Mouse (Mus musculus): ENCODE measurements around the gene Unc79. TPM values are rescaled to one million over a fixed set of nuclear protein-coding genes. Genes with fewer than 3 reads are reported as not detected.

The Unc79 gene
- polyA plus RNA-seq, 1 experiment: 1.8 TPM

DNA sequence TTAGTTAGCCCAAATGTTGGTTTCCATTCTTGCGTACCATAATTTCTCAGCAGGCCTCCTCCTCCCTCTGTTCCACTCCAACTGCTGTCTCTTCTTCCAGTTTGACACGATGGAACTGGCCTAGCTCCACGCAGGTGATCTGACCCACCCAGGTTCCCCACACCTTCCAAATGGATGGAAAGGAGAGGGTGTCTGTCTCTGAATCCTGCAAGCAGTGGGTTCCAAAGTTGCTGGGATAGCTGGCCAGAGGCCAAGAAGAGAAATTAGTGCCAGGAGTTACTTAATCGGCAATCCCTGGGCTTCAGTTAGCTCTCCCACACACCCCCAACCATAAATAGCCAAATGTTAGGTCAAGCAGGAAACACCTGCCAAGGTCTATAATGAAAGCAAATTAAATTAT, 212.1 kb downstream of the Unc79 start:
- no peak for DNase-seq
- Histone ChIP-seq H3K4me1 (ENCODE audit: control insufficient read depth, insufficient read depth, low read length) (no peaks in the 10 kb centered on the region), H3K4me3 (replicated peaks; ENCODE audit: extremely low read depth, low read depth, low read length) (no peak overlapping the region)
- TF ChIP-seq POLR2A (IDR thresholded peaks at IDR 0.05; ENCODE audit: borderline replicate concordance, extremely low read depth, low read depth, low read length) (no peak), CTCF (IDR thresholded peaks at IDR 0.05; ENCODE audit: insufficient read depth, low read length) (no peak)
- WGBS: 77% methylated on average over 4 of the region's 4 CpGs

DNA sequence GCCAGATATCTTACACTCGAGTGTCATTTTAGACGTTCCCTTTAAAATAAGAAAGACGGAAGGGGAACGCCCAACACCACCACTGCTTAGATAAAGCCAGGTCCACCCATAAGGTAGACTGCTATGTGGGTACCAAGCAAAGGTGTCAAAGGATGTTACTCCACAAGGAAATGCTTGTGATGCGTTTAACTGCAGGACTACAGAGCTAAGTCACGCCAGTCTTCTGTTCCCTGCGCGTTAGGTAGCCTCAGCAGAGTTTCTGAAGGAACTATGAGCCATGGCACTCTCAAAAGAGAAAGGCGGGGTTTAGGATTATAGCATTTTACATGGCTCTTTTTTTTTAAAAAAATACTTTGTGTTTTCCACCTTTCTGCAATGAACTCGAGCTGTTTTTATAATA, 214.9 kb downstream of the Unc79 start:
- TF ChIP-seq CTCF (IDR thresholded peaks at IDR 0.05; ENCODE audit: insufficient read depth, low read length) (no peak), POLR2A (IDR thresholded peaks at IDR 0.05; ENCODE audit: borderline replicate concordance, extremely low read depth, low read depth, low read length) (no peak)
- Histone ChIP-seq H3K4me3 (replicated peaks; ENCODE audit: extremely low read depth, low read depth, low read length) (no peak overlapping the region), H3K4me1 (ENCODE audit: control insufficient read depth, insufficient read depth, low read length) (no peaks in the 10 kb centered on the region)
- no peak for DNase-seq
- 78% methylated on average over 10 of the region's 10 CpGs for WGBS

DNA sequence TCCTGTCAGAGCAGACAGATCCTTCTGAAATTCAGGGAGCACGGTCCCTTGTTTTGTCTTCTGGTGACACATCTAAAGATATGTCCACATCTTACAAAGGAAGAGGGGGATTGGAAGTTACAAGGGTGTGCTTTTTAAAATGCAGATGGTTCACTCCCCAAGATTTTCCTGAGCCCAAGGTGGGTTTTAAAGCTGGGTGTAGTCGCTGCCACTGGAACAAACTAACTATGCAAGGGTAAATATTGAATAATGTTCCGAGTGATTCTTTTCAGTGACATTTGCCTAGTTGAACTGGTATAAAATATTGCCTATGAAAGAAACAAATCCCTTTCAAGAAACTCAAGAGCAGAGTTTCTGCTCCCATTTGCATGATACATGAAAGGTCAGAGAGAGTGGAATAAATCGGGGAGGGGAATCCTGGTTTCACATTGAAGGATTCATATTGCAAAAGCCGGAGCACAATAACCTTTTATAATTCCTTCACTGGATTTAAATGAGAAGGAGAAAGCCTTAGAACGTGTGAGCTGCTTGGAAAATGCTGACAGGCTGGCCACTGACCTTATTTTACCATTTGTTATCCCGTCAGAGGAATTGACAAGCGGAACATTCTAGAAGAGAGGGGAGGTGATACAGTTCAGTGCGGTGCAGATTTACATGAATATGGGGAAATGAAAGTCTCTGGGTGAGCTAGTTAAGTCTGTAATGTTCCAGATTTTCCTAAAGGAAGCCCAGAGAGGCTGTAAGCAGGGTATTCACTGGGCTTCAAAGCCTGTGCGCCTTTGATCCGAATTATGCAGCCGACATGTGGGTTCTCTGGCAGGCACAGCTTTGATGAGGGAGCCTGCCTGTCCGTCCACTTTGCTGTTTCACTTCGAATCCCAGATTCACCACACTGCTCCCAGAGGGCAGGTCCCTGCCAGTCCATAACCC, 215.7 kb downstream of the Unc79 start:
- Histone ChIP-seq H3K4me3 (replicated peaks; ENCODE audit: extremely low read depth, low read depth, low read length) (no peak overlapping the region), H3K4me1 (ENCODE audit: control insufficient read depth, insufficient read depth, low read length) (no peaks in the 10 kb centered on the region)
- no peak for DNase-seq
- WGBS: 63% methylated on average over 14 of the region's 14 CpGs
- TF ChIP-seq POLR2A (IDR thresholded peaks at IDR 0.05; ENCODE audit: borderline replicate concordance, extremely low read depth, low read depth, low read length): no peak
- TF ChIP-seq CTCF (IDR thresholded peaks at IDR 0.05; ENCODE audit: insufficient read depth, low read length): no peak

DNA sequence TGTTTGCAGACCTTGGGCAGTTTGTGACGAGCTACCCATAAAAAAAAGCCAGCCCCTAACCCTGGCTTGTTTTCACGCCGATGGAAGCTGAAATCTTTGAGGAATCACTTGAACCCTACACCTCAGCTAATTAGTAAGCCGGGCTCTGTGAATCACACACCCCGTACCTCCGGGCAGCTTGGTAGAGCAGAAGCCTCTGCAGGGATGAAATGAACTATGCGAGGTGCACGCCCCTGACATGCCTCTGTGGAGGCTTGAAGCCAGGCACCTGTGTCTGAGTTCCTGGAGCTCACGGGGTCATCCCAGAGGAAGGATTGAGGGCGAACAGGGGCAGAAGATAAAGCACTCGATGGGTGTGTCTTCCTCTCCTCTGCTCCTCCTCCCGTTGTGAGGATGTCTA, 220.2 kb downstream of the Unc79 start:
- TF ChIP-seq CTCF (IDR thresholded peaks at IDR 0.05; ENCODE audit: insufficient read depth, low read length) (no peak), POLR2A (IDR thresholded peaks at IDR 0.05; ENCODE audit: borderline replicate concordance, extremely low read depth, low read depth, low read length) (no peak)
- no peaks in the 10 kb centered on the region for H3K4me1 ChIP-seq (ENCODE audit: control insufficient read depth, insufficient read depth, low read length)
- H3K4me3 ChIP-seq (replicated peaks; ENCODE audit: extremely low read depth, low read depth, low read length): no peak overlapping the region
- 60% methylated on average over 12 of the region's 12 CpGs for WGBS
- no peak for DNase-seq

DNA sequence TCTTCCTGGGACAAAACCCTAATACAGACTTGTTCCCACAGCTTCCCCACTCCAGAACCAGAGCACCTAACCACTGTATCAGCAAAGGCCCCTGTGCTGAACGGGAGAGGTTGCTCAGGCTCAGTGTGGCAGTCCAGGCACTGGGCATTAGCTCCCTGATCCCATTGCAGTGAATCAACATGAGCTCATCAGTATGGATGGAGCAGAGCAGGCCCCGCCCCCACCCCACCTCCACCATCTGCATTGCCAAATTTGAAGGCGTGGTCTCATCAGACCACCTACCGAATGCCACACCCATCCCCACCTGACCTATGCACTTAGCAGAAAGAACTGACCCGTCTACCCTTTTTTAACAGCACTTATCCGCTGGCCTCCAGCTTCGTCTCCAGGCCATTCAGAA, 234.4 kb downstream of the Unc79 start:
- Histone ChIP-seq H3K4me3 (replicated peaks; ENCODE audit: extremely low read depth, low read depth, low read length) (no peak overlapping the region), H3K4me1 (ENCODE audit: control insufficient read depth, insufficient read depth, low read length) (peaks cover 3% of the 10 kb centered on the region; the same call in 1 of the 2 replicates)
- DNase-seq: no peak
- TF ChIP-seq POLR2A (IDR thresholded peaks at IDR 0.05; ENCODE audit: borderline replicate concordance, extremely low read depth, low read depth, low read length) (no peak), CTCF (IDR thresholded peaks at IDR 0.05; ENCODE audit: insufficient read depth, low read length) (no peak)
- 29% methylated on average over 7 of the region's 7 CpGs for WGBS

DNA sequence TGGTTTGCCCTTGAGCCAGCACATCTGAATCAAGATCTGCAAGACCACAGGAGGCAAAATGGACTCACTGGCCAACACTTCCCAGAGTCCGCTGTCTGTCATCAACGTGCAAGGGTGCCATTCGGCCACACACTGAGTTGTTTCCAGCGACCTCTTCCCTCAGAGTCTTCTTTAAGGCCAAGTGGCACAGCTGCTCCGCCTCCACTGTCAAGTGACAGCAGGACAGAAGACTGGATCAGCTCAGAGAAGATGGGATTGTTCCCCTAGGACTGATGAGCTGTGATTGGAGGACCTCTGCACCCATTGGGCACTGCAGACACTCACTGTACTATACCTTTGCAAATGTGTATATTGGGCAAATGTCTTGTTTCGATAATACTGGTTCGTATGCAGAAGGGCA, 238.4 kb downstream of the Unc79 start:
- WGBS: 68% methylated on average over 7 of the region's 7 CpGs

DNA sequence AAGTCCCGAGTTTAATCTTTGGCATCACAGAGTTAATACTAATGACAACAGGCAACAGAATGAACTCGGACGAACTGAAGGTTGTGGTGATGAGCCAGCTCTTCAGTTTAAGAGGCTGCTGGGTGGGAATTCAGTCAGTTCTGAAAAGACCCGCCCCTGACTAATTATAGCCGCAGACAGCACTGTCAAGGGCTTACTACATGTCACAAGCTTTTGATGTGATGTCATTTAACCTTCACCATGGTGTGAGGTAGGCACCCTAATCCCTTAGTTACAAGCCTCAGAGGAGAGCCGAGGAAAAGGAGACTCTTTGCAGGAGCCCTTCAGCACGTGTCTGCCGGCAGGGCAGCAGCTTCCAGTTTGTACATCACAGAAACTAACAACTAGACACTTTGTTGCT, 239.6 kb downstream of the Unc79 start:
- TF ChIP-seq CTCF (IDR thresholded peaks at IDR 0.05; ENCODE audit: insufficient read depth, low read length): no peak
- TF ChIP-seq POLR2A (IDR thresholded peaks at IDR 0.05; ENCODE audit: borderline replicate concordance, extremely low read depth, low read depth, low read length): no peak
- H3K4me3 ChIP-seq (replicated peaks; ENCODE audit: extremely low read depth, low read depth, low read length): no peak overlapping the region
- DNase-seq: no peak
- WGBS: 61% methylated on average over 8 of the region's 8 CpGs
- H3K4me1 ChIP-seq (ENCODE audit: control insufficient read depth, insufficient read depth, low read length): peaks cover 3% of the 10 kb centered on the region; the same call in 1 of the 2 replicates

More for the DNA sequence above, 238.4 kb downstream of the Unc79 start:
- no peak overlapping the region for H3K4me3 ChIP-seq (replicated peaks; ENCODE audit: extremely low read depth, low read depth, low read length)
- no peak for DNase-seq
- TF ChIP-seq CTCF (IDR thresholded peaks at IDR 0.05; ENCODE audit: insufficient read depth, low read length): no peak
- TF ChIP-seq POLR2A (IDR thresholded peaks at IDR 0.05; ENCODE audit: borderline replicate concordance, extremely low read depth, low read depth, low read length): no peak
- peaks cover 3% of the 10 kb centered on the region; the same call in 1 of the 2 replicates for H3K4me1 ChIP-seq (ENCODE audit: control insufficient read depth, insufficient read depth, low read length)

DNA sequence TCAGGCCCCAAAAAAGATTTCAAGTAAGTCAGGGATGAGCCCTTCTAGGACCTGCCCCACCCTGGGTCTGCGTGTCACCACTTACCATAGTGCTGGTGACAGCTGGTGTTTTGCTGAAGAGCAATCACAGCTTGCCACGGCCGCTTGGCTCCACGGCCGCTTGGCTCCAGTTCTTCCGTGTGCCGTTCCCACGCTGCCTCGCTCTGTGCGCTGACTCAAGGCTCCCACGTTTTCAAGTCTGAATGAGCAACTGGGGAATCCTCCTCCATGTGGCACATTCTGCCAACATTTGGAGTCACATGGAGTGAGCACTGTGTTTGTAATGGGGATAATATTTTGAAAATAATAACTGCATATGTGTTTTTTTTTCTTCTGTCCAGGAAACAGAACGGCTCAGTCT, 241.1 kb downstream of the Unc79 start:
- no peak for TF ChIP-seq CTCF (IDR thresholded peaks at IDR 0.05; ENCODE audit: insufficient read depth, low read length)
- Histone ChIP-seq H3K4me1 (ENCODE audit: control insufficient read depth, insufficient read depth, low read length) (peaks cover 3% of the 10 kb centered on the region; the same call in 1 of the 2 replicates), H3K4me3 (replicated peaks; ENCODE audit: extremely low read depth, low read depth, low read length) (no peak overlapping the region)
- 61% methylated on average over 12 of the region's 12 CpGs for WGBS
- DNase-seq: no peak

DNA sequence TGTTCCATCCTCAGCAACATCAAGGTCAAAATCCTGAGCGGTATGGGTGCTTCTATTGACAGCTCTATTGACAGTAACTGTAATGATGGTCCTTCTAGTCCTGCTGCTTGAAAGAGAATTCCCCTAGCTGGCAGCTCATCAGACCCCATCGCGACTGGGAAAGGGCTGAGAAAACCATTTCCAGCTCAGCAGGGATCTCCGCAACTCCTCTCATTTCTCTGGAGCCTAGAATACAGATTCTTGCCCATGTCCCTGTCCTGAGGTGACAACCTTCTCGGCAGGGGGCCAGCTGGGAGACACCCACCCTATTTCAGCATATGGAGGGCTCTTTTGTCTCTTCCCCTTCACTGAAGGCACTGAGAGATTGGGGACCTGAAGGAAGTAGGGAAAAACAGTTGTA, 244.3 kb downstream of the Unc79 start:
- DNase-seq: no peak
- TF ChIP-seq CTCF (IDR thresholded peaks at IDR 0.05; ENCODE audit: insufficient read depth, low read length) (no peak), POLR2A (IDR thresholded peaks at IDR 0.05; ENCODE audit: borderline replicate concordance, extremely low read depth, low read depth, low read length) (no peak)
- Histone ChIP-seq H3K4me3 (replicated peaks; ENCODE audit: extremely low read depth, low read depth, low read length) (no peak overlapping the region), H3K4me1 (ENCODE audit: control insufficient read depth, insufficient read depth, low read length) (no peaks in the 10 kb centered on the region)
- WGBS: 47% methylated on average over 5 of the region's 5 CpGs

All from lung, adult 2 months (tissue).